Mouse (Mus musculus) hindbrain, embryonic 12.5 days (tissue): ENCODE data around the gene 1700028K03Rik. TPM values are rescaled to one million over a fixed set of nuclear protein-coding genes. Genes with fewer than 3 reads are reported as not detected.

Source experiments
- ATAC-seq: fragments of 200-750 bp; cut with Nextera tagmentation; 2 replicates; pipeline ENCODE4 v1.8.0; 2017; ENCODE audit warnings: moderate TSS enrichment; ENCODE audit not compliant: low FRiP score
- H3K27ac ChIP-seq: fragments of 300-500 bp; sonication (generic); 2 replicates; pipeline ENCODE4 v1.5.1; 2016; ENCODE audit warnings: mild to moderate bottlenecking
- H3K27me3 ChIP-seq: fragments of 300-500 bp; sonication (generic); 2 replicates; pipeline ENCODE4 v1.6.1; 2016; ENCODE audit warnings: mild to moderate bottlenecking
- H3K36me3 ChIP-seq: fragments of 300-500 bp; sonication (generic); 2 replicates; pipeline ENCODE4 v1.6.1; 2016; ENCODE audit warnings: mild to moderate bottlenecking
- H3K4me1 ChIP-seq: fragments of 300-500 bp; sonication (generic); 2 replicates; pipeline ENCODE4 v1.6.1; 2016
- H3K4me2 ChIP-seq: fragments of 300-500 bp; sonication (generic); replicated peaks from 2 replicates; pipeline ENCODE4 v1.6.1; 2016; ENCODE audit warnings: mild to moderate bottlenecking
- H3K4me3 ChIP-seq: fragments of 300-500 bp; sonication (generic); 2 replicates; pipeline ENCODE4 v1.5.1; 2016; ENCODE audit warnings: mild to moderate bottlenecking
- H3K9ac ChIP-seq: fragments of 300-500 bp; sonication (generic); 2 replicates; pipeline ENCODE4 v1.6.1; 2016; ENCODE audit warnings: mild to moderate bottlenecking, moderate library complexity
- H3K9me3 ChIP-seq: fragments of 300-500 bp; sonication (generic); replicated peaks from 2 replicates; pipeline ENCODE4 v1.6.1; 2016; ENCODE audit warnings: mild to moderate bottlenecking
- WGBS: fragments of 180-500 bp; shearing (Covaris S2); methylation state at CpG from one replicate; pipeline ENCODE4 v1.1.7; 2016; 5-methylcytosine and 5-hydroxymethylcytosine counted together
- polyA plus RNA-seq: library from polyadenylated mRNA; unstranded; fragments of >200 nt; fragmentation: Nextera tagmentation; extraction: Ambion mirVana; gene quantifications from 2 replicates; pipeline ENCODE4 v1.2.1, GENCODE M21; 2016

1700028K03Rik gene
- 0.15 and 0.21 TPM in 2 replicates for polyA plus RNA-seq

GRCm38 (mm10) chr5:107534581-107534980, at the start of gene 1700028K03Rik:
TSS of gene 1700028K03Rik (plus strand) at chr5:107534709.
- Histone ChIP-seq H3K9ac (no peak within 1 kb of the TSS), H3K9me3 (no peaks in the 10 kb centered on the region), H3K27ac (no peak within 1 kb of the TSS), H3K4me2 (no peak within 1 kb of the TSS), H3K27me3 (no peaks in the 10 kb centered on the region), H3K4me1 (no peaks in the 10 kb centered on the region), H3K36me3 (no peaks in the 10 kb centered on the region), H3K4me3 (no peak within 1 kb of the TSS)
- ATAC-seq: no peak
- 71% methylated on average over 15 of the region's 15 CpGs for WGBS

DNA sequence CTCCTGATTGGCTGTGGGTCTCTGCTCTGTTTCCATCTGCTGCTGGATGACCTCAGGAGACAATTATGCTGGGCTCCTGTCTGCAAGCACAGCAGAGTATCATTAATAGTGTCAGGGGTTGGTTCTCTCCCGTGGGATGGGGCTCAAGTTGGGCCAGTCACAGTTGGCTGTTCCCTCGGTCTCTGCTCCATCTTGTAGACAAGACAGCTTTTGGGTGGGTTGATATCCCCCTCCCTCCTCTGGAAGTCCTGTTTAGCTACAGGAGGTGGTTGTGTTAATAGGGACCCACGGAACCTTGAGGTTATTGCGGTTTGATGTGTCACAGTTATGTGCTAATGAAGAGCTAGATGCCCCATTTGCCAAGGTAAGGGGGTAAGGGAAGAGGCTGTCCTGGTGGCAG, 45.5 kb upstream of the 1700028K03Rik start:
- Histone ChIP-seq H3K4me1 (no peaks in the 10 kb centered on the region), H3K9ac (no peak overlapping the region), H3K4me2 (no peak overlapping the region), H3K27ac (no peak overlapping the region), H3K27me3 (no peaks in the 10 kb centered on the region), H3K36me3 (no peaks in the 10 kb centered on the region), H3K4me3 (no peak overlapping the region), H3K9me3 (no peaks in the 10 kb centered on the region)
- no peak for ATAC-seq
- 68% methylated on average over 4 of the region's 4 CpGs for WGBS

- no peak for ATAC-seq
- WGBS: 79% methylated on average over 9 of the region's 9 CpGs
- no peaks in the 10 kb centered on the region for H3K27me3 ChIP-seq
- H3K4me1 ChIP-seq: no peaks in the 10 kb centered on the region; the same call in 1 of the 2 replicates
- no peak overlapping the region for H3K9ac ChIP-seq
- no peaks in the 10 kb centered on the region for H3K9me3 ChIP-seq
- H3K4me3 ChIP-seq: no peak overlapping the region
- no peak overlapping the region for H3K27ac ChIP-seq
- no peak overlapping the region for H3K4me2 ChIP-seq
- no peaks in the 10 kb centered on the region for H3K36me3 ChIP-seq
These were observed 43.5 kb upstream of the 1700028K03Rik start for GRCm38 (mm10) chr5:107491036-107491435.

- H3K36me3 ChIP-seq: no peaks in the 10 kb centered on the region
- no peaks in the 10 kb centered on the region; the same call in 1 of the 2 replicates for H3K4me1 ChIP-seq
- 95% methylated on average over 2 of the region's 2 CpGs for WGBS
- no peaks in the 10 kb centered on the region for H3K9me3 ChIP-seq
- no peak overlapping the region for H3K4me2 ChIP-seq
- H3K27me3 ChIP-seq: no peaks in the 10 kb centered on the region
- H3K9ac ChIP-seq: no peak overlapping the region
- H3K4me3 ChIP-seq: no peak overlapping the region
- H3K27ac ChIP-seq: no peak overlapping the region
- no peak for ATAC-seq
These were observed 42.0 kb upstream of the 1700028K03Rik start for GRCm38 (mm10) chr5:107492471-107492870.

DNA sequence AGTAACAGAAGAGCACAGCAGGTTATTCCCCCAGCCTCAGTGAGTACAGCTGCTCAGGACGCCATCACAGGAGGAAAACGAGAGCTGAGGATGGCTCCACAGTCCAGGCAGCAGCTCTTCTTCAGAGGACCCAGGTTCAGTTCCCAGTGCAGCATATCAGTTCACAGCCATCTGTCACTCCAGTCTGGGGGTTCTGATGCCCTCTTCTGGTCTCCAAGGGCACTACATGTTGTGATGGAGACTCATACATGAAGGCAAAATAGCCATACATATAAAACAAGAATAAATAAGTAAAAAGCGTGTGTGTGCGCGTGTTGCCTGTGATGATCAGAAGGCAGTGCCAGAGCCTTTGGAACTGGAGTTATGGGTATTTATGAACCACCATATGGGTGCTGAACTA, 39.8 kb upstream of the 1700028K03Rik start:
- Histone ChIP-seq H3K4me1 (peaks cover 8% of the 10 kb centered on the region), H3K36me3 (no peaks in the 10 kb centered on the region), H3K4me2 (no peak overlapping the region), H3K27ac (no peak overlapping the region), H3K4me3 (no peak overlapping the region), H3K9ac (no peak overlapping the region), H3K9me3 (no peaks in the 10 kb centered on the region), H3K27me3 (no peaks in the 10 kb centered on the region)
- 95% methylated on average over 5 of the region's 5 CpGs for WGBS
- ATAC-seq: no peak

DNA sequence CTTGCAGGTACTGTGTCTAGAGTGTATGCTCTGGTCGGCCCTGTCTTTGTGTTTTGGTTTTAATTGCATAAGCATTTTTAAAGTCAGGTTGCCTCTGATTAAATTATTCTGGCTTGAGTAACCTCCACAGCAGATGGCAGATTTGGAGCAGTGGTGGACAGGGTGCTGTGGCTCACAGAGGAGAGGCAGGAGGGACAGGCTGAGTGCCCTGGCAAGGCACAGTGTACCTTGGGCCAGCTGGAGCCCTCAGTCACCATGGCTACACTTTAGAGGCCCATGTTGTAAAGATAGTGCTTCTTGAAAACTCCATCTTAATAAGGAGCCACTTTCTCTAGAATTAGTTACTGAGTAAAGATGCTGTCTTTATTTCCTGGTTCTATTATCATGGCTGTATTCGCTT, 38.5 kb upstream of the 1700028K03Rik start:
- H3K27ac ChIP-seq: no peak overlapping the region

DNA sequence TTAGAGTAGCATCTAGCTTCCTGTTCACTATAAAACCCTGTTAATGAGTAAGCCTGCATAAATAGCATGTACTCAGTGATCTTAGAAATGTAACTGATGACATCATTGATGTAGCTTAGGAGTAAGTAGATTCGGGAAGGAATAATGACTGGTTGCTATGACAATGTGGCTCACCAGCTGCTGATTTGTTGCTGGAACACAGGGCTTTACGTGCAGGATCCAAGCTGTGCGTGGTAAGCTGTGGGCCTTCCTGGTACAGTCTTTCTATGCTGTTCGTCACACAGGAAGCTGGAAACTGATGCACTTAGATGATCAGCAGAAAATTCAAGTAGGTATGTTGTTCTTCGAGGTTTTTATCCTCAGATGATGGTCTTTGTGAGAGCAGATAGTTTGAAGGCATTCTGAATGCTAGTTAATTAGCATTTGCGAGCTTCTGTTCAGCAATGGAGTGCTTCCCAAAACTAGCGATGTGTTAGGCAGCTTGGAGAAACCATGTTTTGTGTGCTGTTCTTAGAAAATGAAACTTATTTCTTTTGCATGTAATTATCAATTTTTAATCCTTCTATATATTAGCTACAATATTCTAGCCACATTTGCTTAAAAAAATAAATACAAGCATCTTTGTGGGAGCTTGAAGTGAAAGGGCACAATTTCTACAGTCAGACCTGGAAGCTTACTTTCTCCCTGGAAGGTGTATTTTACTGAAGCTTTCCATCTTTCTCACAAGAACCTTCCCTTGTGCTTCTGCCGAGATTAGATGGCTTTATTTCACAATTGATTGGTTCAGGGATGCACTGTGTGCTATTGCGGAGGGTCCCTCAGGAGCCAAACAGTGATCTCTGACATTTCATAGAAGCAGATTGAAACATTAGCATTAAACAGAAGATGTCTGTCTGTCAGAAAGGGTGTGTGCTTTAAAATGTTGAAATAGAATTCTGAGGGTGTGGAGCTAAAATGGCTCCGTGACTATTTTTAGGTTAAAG, 36.7 kb upstream of the 1700028K03Rik start:
- Histone ChIP-seq H3K9me3 (no peaks in the 10 kb centered on the region), H3K36me3 (no peaks in the 10 kb centered on the region), H3K9ac (no peak overlapping the region), H3K4me3 (peak overlapping the region; percentile 16), H3K4me1 (peaks cover 8% of the 10 kb centered on the region), H3K27ac (peak overlapping the region; percentile 75), H3K27me3 (no peaks in the 10 kb centered on the region), H3K4me2 (peak overlapping the region; percentile 46)
- peak; percentile 93 for ATAC-seq
- 56% methylated on average over 10 of the region's 10 CpGs for WGBS

More for the DNA sequence above, 38.5 kb upstream of the 1700028K03Rik start:
- no peak for ATAC-seq
- Histone ChIP-seq H3K27me3 (no peaks in the 10 kb centered on the region), H3K4me3 (no peak overlapping the region), H3K9ac (no peak overlapping the region), H3K4me1 (peaks cover 8% of the 10 kb centered on the region), H3K4me2 (no peak overlapping the region), H3K9me3 (no peaks in the 10 kb centered on the region), H3K36me3 (no peaks in the 10 kb centered on the region)
- WGBS: 89% methylated on average over 2 of the region's 2 CpGs

GRCm38 (mm10) chr5:107498806-107499310, 35.7 kb upstream of the 1700028K03Rik start:
- H3K4me2 ChIP-seq: peak overlapping the region; percentile 46
- WGBS: 54% methylated on average over 5 of the region's 5 CpGs
- H3K27ac ChIP-seq: no peak overlapping the region

DNA sequence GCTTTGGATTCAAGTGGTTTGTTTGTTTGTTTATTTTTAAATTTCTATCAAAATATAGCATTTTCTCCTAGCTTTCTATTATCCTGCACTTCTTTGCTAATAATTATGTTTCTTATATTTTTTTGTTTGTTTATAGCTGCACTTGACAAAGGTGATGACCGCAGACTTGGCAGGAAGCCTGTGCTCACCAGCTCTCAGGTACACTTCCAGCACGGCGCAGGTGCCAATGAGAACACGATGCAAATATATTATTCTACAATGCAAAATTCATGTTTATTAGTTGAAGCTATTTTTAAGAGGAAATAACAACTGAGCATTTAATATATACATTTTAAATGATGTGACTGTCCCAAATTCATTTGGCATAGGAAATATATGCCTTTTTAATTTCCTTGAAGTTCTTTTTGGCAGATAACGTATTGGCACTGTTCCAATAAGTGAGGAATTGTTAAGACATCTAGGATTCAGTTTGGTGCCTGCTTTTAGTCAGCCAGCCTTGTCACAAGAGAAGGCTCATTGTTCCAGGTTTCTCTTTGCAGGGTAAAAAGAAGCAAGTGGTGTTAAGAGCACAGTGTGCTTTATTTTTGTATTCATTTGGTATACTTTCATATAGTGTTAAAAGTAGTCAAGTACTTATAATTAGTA, 34.5 kb upstream of the 1700028K03Rik start:
- Histone ChIP-seq H3K4me2 (no peak overlapping the region), H3K4me1 (peaks cover 8% of the 10 kb centered on the region), H3K36me3 (peaks cover 12% of the 10 kb centered on the region; the same call in 1 of the 2 replicates), H3K27me3 (no peaks in the 10 kb centered on the region), H3K4me3 (no peak overlapping the region), H3K9ac (no peak overlapping the region), H3K27ac (no peak overlapping the region), H3K9me3 (no peaks in the 10 kb centered on the region)
- no peak for ATAC-seq
- WGBS: 90% methylated on average over 5 of the region's 5 CpGs

More at GRCm38 (mm10) chr5:107498806-107499310, 35.7 kb upstream of the 1700028K03Rik start:
- Histone ChIP-seq H3K9ac (no peak overlapping the region), H3K9me3 (no peaks in the 10 kb centered on the region), H3K36me3 (peaks cover 5% of the 10 kb centered on the region; the same call in 1 of the 2 replicates), H3K27me3 (no peaks in the 10 kb centered on the region), H3K4me3 (peak overlapping the region; percentile 16; the same call in 1 of the 2 replicates), H3K4me1 (peaks cover 8% of the 10 kb centered on the region)
- no peak for ATAC-seq

- WGBS: 94% methylated on average over 1 of the region's 1 CpGs
- no peak overlapping the region for H3K4me2 ChIP-seq
- no peaks in the 10 kb centered on the region for H3K27me3 ChIP-seq
- H3K4me1 ChIP-seq: peaks cover 8% of the 10 kb centered on the region
- H3K9ac ChIP-seq: no peak overlapping the region
- H3K36me3 ChIP-seq: peaks cover 17% of the 10 kb centered on the region; the same call in 1 of the 2 replicates
- H3K9me3 ChIP-seq: no peaks in the 10 kb centered on the region
- H3K27ac ChIP-seq: no peak overlapping the region
- ATAC-seq: no peak
- H3K4me3 ChIP-seq: no peak overlapping the region
These were observed 33.8 kb upstream of the 1700028K03Rik start for GRCm38 (mm10) chr5:107500741-107501140.

GRCm38 (mm10) chr5:107507321-107507720, 27.2 kb upstream of the 1700028K03Rik start, which contains the start of gene Gm42669:
TSS of gene Gm42669 (plus strand) at chr5:107507621.
- WGBS: 88% methylated on average over 4 of the region's 4 CpGs
- Histone ChIP-seq H3K9me3 (no peaks in the 10 kb centered on the region), H3K9ac (no peak within 1 kb of the TSS), H3K27ac (no peak within 1 kb of the TSS), H3K4me1 (no peaks in the 10 kb centered on the region), H3K4me3 (no peak within 1 kb of the TSS), H3K4me2 (no peak within 1 kb of the TSS), H3K27me3 (no peaks in the 10 kb centered on the region), H3K36me3 (peaks cover 35% of the 10 kb centered on the region; the same call in 1 of the 2 replicates)
- ATAC-seq: no peak

DNA sequence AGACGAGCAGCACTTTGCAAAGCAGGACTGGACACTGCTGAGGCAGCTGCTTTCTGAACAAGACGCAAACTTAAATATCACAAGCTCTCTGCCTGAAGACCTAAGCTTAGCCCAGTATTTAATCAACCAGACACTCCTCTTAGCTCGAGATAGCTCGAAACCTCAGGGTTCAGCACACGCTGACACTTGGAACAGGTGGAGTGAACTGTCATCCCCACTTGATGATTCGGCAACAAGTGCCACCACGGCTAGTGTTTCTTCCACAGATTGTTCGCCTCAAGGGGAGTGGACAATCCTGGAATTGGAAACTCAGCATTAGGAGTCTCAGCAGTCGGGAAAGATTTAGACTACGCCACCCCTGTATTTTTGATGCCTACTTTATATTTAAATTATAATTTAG, 24.0 kb upstream of the 1700028K03Rik start:
- 91% methylated on average over 10 of the region's 10 CpGs for WGBS
- no peaks in the 10 kb centered on the region for H3K4me1 ChIP-seq
- no peaks in the 10 kb centered on the region for H3K27me3 ChIP-seq
- no peaks in the 10 kb centered on the region for H3K9me3 ChIP-seq
- ATAC-seq: no peak
- peaks cover 19% of the 10 kb centered on the region for H3K36me3 ChIP-seq
- H3K4me2 ChIP-seq: no peak overlapping the region
- no peak overlapping the region for H3K9ac ChIP-seq
- H3K27ac ChIP-seq: no peak overlapping the region
- H3K4me3 ChIP-seq: no peak overlapping the region
